Mouse (Mus musculus) erythroid progenitor cell, adult 5-6 weeks (primary cell): ENCODE results near the gene Mum1. TPM values are rescaled to one million over a fixed set of nuclear protein-coding genes. Genes with fewer than 3 reads are reported as not detected.

Experiments used
- total RNA-seq, 2 experiments: library from RNA; stranded (forward) in 1 of 2; stranded (reverse) in 1 of 2; fragments of 150-400 nt in 1 of 2; fragments of 186-747, 209-891 nt in 1 of 2; gene quantifications; 2 replicates each; pipeline versions ENCODE4 v1.2.3 to v1.2.4; 2015 to 2017; ENCODE audit warnings: low replicate concordance in 2 of 2

The Mum1 gene
- total RNA-seq, 2 experiments from 2014 or later: 59.5 to 74.2 TPM

Other genes starting within 250 kb of the Mum1 start
- gene Tmem259, start 242.1 kb upstream of the Mum1 start, total RNA-seq (2015; ENCODE audit: low replicate concordance): 57.0 and 78.9 TPM in 2 replicates
- 49.2 and 51.1 TPM in 2 replicates for gene Tmem259, start 242.1 kb upstream of the Mum1 start, total RNA-seq (2017; ENCODE audit: low replicate concordance)
- 20.1 and 39.6 TPM in 2 replicates for gene Cnn2, start 237.8 kb upstream of the Mum1 start, total RNA-seq (2015; ENCODE audit: low replicate concordance)
- gene Cnn2, start 237.8 kb upstream of the Mum1 start, total RNA-seq (2017; ENCODE audit: low replicate concordance): 18.2 and 26.3 TPM in 2 replicates
- gene Abca7, start 229.9 kb upstream of the Mum1 start, total RNA-seq (2015; ENCODE audit: low replicate concordance): 44.0 and 58.4 TPM in 2 replicates
- 58.6 and 71.8 TPM in 2 replicates for gene Abca7, start 229.9 kb upstream of the Mum1 start, total RNA-seq (2017; ENCODE audit: low replicate concordance)
- 23.4 and 23.9 TPM in 2 replicates for gene Arhgap45, start 209.8 kb upstream of the Mum1 start, total RNA-seq (2015; ENCODE audit: low replicate concordance)
- 16.0 and 28.8 TPM in 2 replicates for gene Arhgap45, start 209.8 kb upstream of the Mum1 start, total RNA-seq (2017; ENCODE audit: low replicate concordance)
- gene Polr2e, start 186.6 kb upstream of the Mum1 start, total RNA-seq (2015; ENCODE audit: low replicate concordance): 18.4 and 20.5 TPM in 2 replicates
- 14.6 and 28.4 TPM in 2 replicates for gene Polr2e, start 186.6 kb upstream of the Mum1 start, total RNA-seq (2017; ENCODE audit: low replicate concordance)
- gene Gpx4, start 179.3 kb upstream of the Mum1 start, total RNA-seq (2015; ENCODE audit: low replicate concordance): 371 and 490 TPM in 2 replicates
- 239 and 372 TPM in 2 replicates for gene Gpx4, start 179.3 kb upstream of the Mum1 start, total RNA-seq (2017; ENCODE audit: low replicate concordance)
- gene Sbno2, start 120.9 kb upstream of the Mum1 start, total RNA-seq (2015; ENCODE audit: low replicate concordance): 19.5 and 21.8 TPM in 2 replicates
- gene Sbno2, start 120.9 kb upstream of the Mum1 start, total RNA-seq (2017; ENCODE audit: low replicate concordance): 34.3 and 36.1 TPM in 2 replicates
- 224 and 296 TPM in 2 replicates for gene Stk11, start 110.6 kb upstream of the Mum1 start, total RNA-seq (2015; ENCODE audit: low replicate concordance)
- 440 and 520 TPM in 2 replicates for gene Stk11, start 110.6 kb upstream of the Mum1 start, total RNA-seq (2017; ENCODE audit: low replicate concordance)
- gene Atp5d, start 87.8 kb upstream of the Mum1 start, total RNA-seq (2015; ENCODE audit: low replicate concordance): 89.3 and 94.8 TPM in 2 replicates
- 19.4 and 39.9 TPM in 2 replicates for gene Atp5d, start 87.8 kb upstream of the Mum1 start, total RNA-seq (2017; ENCODE audit: low replicate concordance)
- not detected in 2 replicates for gene Cbarp, start 85.6 kb upstream of the Mum1 start, total RNA-seq (2015; ENCODE audit: low replicate concordance)
- not detected in 2 replicates for gene Cbarp, start 85.6 kb upstream of the Mum1 start, total RNA-seq (2017; ENCODE audit: low replicate concordance)
- 20.1 and 23.8 TPM in 2 replicates for gene Midn, start 78.2 kb upstream of the Mum1 start, total RNA-seq (2015; ENCODE audit: low replicate concordance)
- gene Midn, start 78.2 kb upstream of the Mum1 start, total RNA-seq (2017; ENCODE audit: low replicate concordance): 12.5 and 18.2 TPM in 2 replicates
- gene Cirbp, start 60.4 kb upstream of the Mum1 start, total RNA-seq (2015; ENCODE audit: low replicate concordance): 10.1 and 19.7 TPM in 2 replicates
- 33.5 and 39.6 TPM in 2 replicates for gene Cirbp, start 60.4 kb upstream of the Mum1 start, total RNA-seq (2017; ENCODE audit: low replicate concordance)
- not detected in 2 replicates for gene 1600002K03Rik, start 53.5 kb upstream of the Mum1 start, total RNA-seq (2015; ENCODE audit: low replicate concordance)
- not detected in 2 replicates for gene 1600002K03Rik, start 53.5 kb upstream of the Mum1 start, total RNA-seq (2017; ENCODE audit: low replicate concordance)
- not detected in 2 replicates for gene Efna2, start 47.0 kb upstream of the Mum1 start, total RNA-seq (2015; ENCODE audit: low replicate concordance)
- not detected in 2 replicates for gene Efna2, start 47.0 kb upstream of the Mum1 start, total RNA-seq (2017; ENCODE audit: low replicate concordance)
- gene Ndufs7, start 22.7 kb downstream of the Mum1 start, total RNA-seq (2015; ENCODE audit: low replicate concordance): 87.6 and 109 TPM in 2 replicates
- 43.9 and 66.0 TPM in 2 replicates for gene Ndufs7, start 22.7 kb downstream of the Mum1 start, total RNA-seq (2017; ENCODE audit: low replicate concordance)
- 1.4 TPM in 1 of 2 replicates, not detected in the other for gene Gamt, start 34.6 kb downstream of the Mum1 start, total RNA-seq (2015; ENCODE audit: low replicate concordance)
- not detected in 2 replicates for gene Gamt, start 34.6 kb downstream of the Mum1 start, total RNA-seq (2017; ENCODE audit: low replicate concordance)
- gene Dazap1, start 35.1 kb downstream of the Mum1 start, total RNA-seq (2015; ENCODE audit: low replicate concordance): 35.6 and 83.6 TPM in 2 replicates
- gene Dazap1, start 35.1 kb downstream of the Mum1 start, total RNA-seq (2017; ENCODE audit: low replicate concordance): 72.0 and 102 TPM in 2 replicates
- 689 and 862 TPM in 2 replicates for gene Rps15, start 66.0 kb downstream of the Mum1 start, total RNA-seq (2015; ENCODE audit: low replicate concordance)
- gene Rps15, start 66.0 kb downstream of the Mum1 start, total RNA-seq (2017; ENCODE audit: low replicate concordance): 557 and 668 TPM in 2 replicates
- gene Apc2, start 69.5 kb downstream of the Mum1 start, total RNA-seq (2015; ENCODE audit: low replicate concordance): not detected in 2 replicates
- gene Apc2, start 69.5 kb downstream of the Mum1 start, total RNA-seq (2017; ENCODE audit: low replicate concordance): 0.13 TPM in 1 of 2 replicates, not detected in the other
- gene 2310011J03Rik, start 94.1 kb downstream of the Mum1 start, total RNA-seq (2015; ENCODE audit: low replicate concordance): 7.2 and 13.4 TPM in 2 replicates
- 6.1 and 10.8 TPM in 2 replicates for gene 2310011J03Rik, start 94.1 kb downstream of the Mum1 start, total RNA-seq (2017; ENCODE audit: low replicate concordance)
- not detected in 2 replicates for gene Pcsk4, start 103.1 kb downstream of the Mum1 start, total RNA-seq (2015; ENCODE audit: low replicate concordance)
- gene Pcsk4, start 103.1 kb downstream of the Mum1 start, total RNA-seq (2017; ENCODE audit: low replicate concordance): 1.0 TPM in 1 of 2 replicates, not detected in the other
- 17.2 and 22.3 TPM in 2 replicates for gene Reep6, start 103.5 kb downstream of the Mum1 start, total RNA-seq (2015; ENCODE audit: low replicate concordance)
- gene Reep6, start 103.5 kb downstream of the Mum1 start, total RNA-seq (2017; ENCODE audit: low replicate concordance): 16.8 and 18.2 TPM in 2 replicates
- 0.84 TPM in 1 of 2 replicates, not detected in the other for gene Adamtsl5, start 122.0 kb downstream of the Mum1 start, total RNA-seq (2015; ENCODE audit: low replicate concordance)
- gene Adamtsl5, start 122.0 kb downstream of the Mum1 start, total RNA-seq (2017; ENCODE audit: low replicate concordance): 0.13 and 30.2 TPM in 2 replicates
- gene Plk5, start 130.0 kb downstream of the Mum1 start, total RNA-seq (2015; ENCODE audit: low replicate concordance): not detected in 2 replicates
- gene Plk5, start 130.0 kb downstream of the Mum1 start, total RNA-seq (2017; ENCODE audit: low replicate concordance): not detected in 2 replicates
- 1.4 TPM in 1 of 2 replicates, not detected in the other for gene Mex3d, start 161.2 kb downstream of the Mum1 start, total RNA-seq (2015; ENCODE audit: low replicate concordance)
- gene Mex3d, start 161.2 kb downstream of the Mum1 start, total RNA-seq (2017; ENCODE audit: low replicate concordance): 6.7 TPM in 1 of 2 replicates, not detected in the other
- gene Mbd3, start 173.1 kb downstream of the Mum1 start, total RNA-seq (2015; ENCODE audit: low replicate concordance): 33.5 TPM in 2 replicates
- gene Mbd3, start 173.1 kb downstream of the Mum1 start, total RNA-seq (2017; ENCODE audit: low replicate concordance): 39.7 and 45.8 TPM in 2 replicates
- gene Uqcr11, start 180.4 kb downstream of the Mum1 start, total RNA-seq (2015; ENCODE audit: low replicate concordance): 65.8 and 80.0 TPM in 2 replicates
- gene Uqcr11, start 180.4 kb downstream of the Mum1 start, total RNA-seq (2017; ENCODE audit: low replicate concordance): 67.9 and 87.3 TPM in 2 replicates
- gene Tcf3, start 207.2 kb downstream of the Mum1 start, total RNA-seq (2015; ENCODE audit: low replicate concordance): 127 and 148 TPM in 2 replicates
- gene Tcf3, start 207.2 kb downstream of the Mum1 start, total RNA-seq (2017; ENCODE audit: low replicate concordance): 140 and 145 TPM in 2 replicates